Mouse (Mus musculus) WW6 (cell line): ENCODE measurements around the gene Cryzl2.

ENCODE experiments used
- DNase-seq: peaks from one replicate; pipeline ENCODE4 v3.0.0-alpha.2; 2013; ENCODE audit warnings: low read depth, low spot score

Cryzl2 gene

GRCm38 (mm10) chr1:157476231-157476630 lies 17.9 kb downstream of the Cryzl2 start:
- DNase-seq: no peak

GRCm38 (mm10) chr1:157480090-157480489 lies 21.7 kb downstream of the Cryzl2 start:
- DNase-seq: no peak

- no peak for DNase-seq
Observed at GRCm38 (mm10) chr1:157480901-157481300, 22.5 kb downstream of the Cryzl2 start.

GRCm38 (mm10) chr1:157481666-157482065 lies 23.3 kb downstream of the Cryzl2 start:
- DNase-seq: no peak

- DNase-seq: no peak
Observed at GRCm38 (mm10) chr1:157484161-157484560, 25.8 kb downstream of the Cryzl2 start.

GRCm38 (mm10) chr1:157500657-157501056 lies 42.3 kb downstream of the Cryzl2 start:
- no peak for DNase-seq

- DNase-seq: no peak
Observed at GRCm38 (mm10) chr1:157501352-157501945, 43.1 kb downstream of the Cryzl2 start.

- no peak for DNase-seq
Observed at GRCm38 (mm10) chr1:157503071-157503470, 44.7 kb downstream of the Cryzl2 start.

GRCm38 (mm10) chr1:157506522-157506921 lies 48.1 kb downstream of the Cryzl2 start, which contains the start of gene Sec16b:
Gene Sec16b, plus strand, starts transcription at chr1:157506728.
- no peak for DNase-seq

- no peak for DNase-seq
Observed at GRCm38 (mm10) chr1:157506995-157507595, 48.7 kb downstream of the Cryzl2 start.

GRCm38 (mm10) chr1:157507814-157508213 lies 49.4 kb downstream of the Cryzl2 start:
- DNase-seq: no peak

- no peak for DNase-seq
Observed at GRCm38 (mm10) chr1:157512690-157513448, 54.5 kb downstream of the Cryzl2 start.

GRCm38 (mm10) chr1:157513559-157513958 lies 55.2 kb downstream of the Cryzl2 start:
- DNase-seq: no peak

- DNase-seq: no peak
Observed at GRCm38 (mm10) chr1:157514298-157514697, 55.9 kb downstream of the Cryzl2 start.

- DNase-seq: no peak
Observed at GRCm38 (mm10) chr1:157516838-157517808, 58.7 kb downstream of the Cryzl2 start.

- no peak for DNase-seq
Observed at GRCm38 (mm10) chr1:157518111-157518523, 59.7 kb downstream of the Cryzl2 start.

GRCm38 (mm10) chr1:157519396-157519795 lies 61.0 kb downstream of the Cryzl2 start:
- DNase-seq: no peak

- DNase-seq: no peak
Observed at GRCm38 (mm10) chr1:157522322-157522721, 63.9 kb downstream of the Cryzl2 start.

GRCm38 (mm10) chr1:157524775-157525174 lies 66.4 kb downstream of the Cryzl2 start:
- DNase-seq: no peak

- no peak for DNase-seq
Observed at GRCm38 (mm10) chr1:157525692-157526354, 67.4 kb downstream of the Cryzl2 start.

- no peak for DNase-seq
Observed at GRCm38 (mm10) chr1:157526625-157527024, 68.2 kb downstream of the Cryzl2 start.
